Mouse (Mus musculus): ENCODE measurements around the gene Erp44. TPM values are rescaled to one million over a fixed set of nuclear protein-coding genes. Genes with fewer than 3 reads are reported as not detected.

Gene Erp44
- total and polyA plus RNA-seq, 3 experiments = 59.2 to 203 (median 99.7) TPM

DNA sequence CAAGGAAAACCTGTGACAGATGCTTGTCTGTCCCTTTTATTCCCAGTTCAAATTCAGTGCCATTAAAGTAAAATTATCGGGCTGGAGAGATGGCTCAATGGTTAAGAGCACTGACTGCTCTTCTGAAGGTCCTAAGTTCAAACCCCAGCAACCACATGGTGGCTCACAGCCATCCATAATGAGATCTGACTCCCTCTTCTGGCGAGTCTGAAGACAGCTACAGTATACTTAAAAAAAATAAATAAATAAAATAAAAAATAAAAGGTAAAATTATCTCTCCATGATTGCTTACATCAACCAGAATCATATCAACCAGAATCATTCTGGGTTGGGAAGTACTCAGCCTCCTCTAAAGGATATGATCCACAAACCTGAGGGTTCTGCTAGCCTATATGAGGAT lies 48.7 kb upstream of the Erp44 start:
- H3K9ac ChIP-seq (ENCODE audit: insufficient read depth, low read depth) = no peak overlapping the region
- H3K4me1 ChIP-seq (ENCODE audit: control insufficient read depth in 1 of 2, insufficient read depth in 2 of 2) = peaks cover 0 to 13% of the 10 kb centered on the region in 2 experiments; a peak in 2 of 4 replicates
- H3K79me2 ChIP-seq (replicated peaks; ENCODE audit: control insufficient read depth, extremely low read depth, insufficient read depth, poor library complexity, severe bottlenecking) = no peaks in the 10 kb centered on the region
- in situ Hi-C loops (cut with MboI; ENCODE audit: low pct_ligation_motif_present, low pct_unique_long_range_greater_than_20kb, low sequenced_read_pairs) (loop anchor here (10.0 kb wide), 1 partner anchor 103 kb away; no protein-coding TSS in a partner anchor), dilution Hi-C loops (cut with MboI; ENCODE audit: extremely low pct_ligation_motif_present, extremely low pct_unique_long_range_greater_than_20kb, low sequenced_read_pairs) (no loop called here)
- H3K27me3 ChIP-seq (replicated peaks) = no peaks in the 10 kb centered on the region
- no peak for TF ChIP-seq IRF4 (IDR thresholded peaks at IDR 0.05; ENCODE audit: low read depth, low read length)
- peak; percentile 71 for TF ChIP-seq ZNF384 (IDR thresholded peaks at IDR 0.05; ENCODE audit: low read depth, low read length)
- peak; percentile 21; the same call in 1 of the 2 replicates for TF ChIP-seq SMC3 (IDR thresholded peaks at IDR 0.05; ENCODE audit: low read depth, low read length)
- TF ChIP-seq MAX (IDR thresholded peaks at IDR 0.05; ENCODE audit: low read length) = no peak
- peak; percentile 12 for TF ChIP-seq RAD21 (IDR thresholded peaks at IDR 0.05; ENCODE audit: low read depth, low read length)
- TF ChIP-seq CTCF (conservative IDR thresholded peaks at IDR 0.05 in 1 of 2, IDR thresholded peaks at IDR 0.05 in 1 of 2; ENCODE audit: low read depth in 2 of 2, low read length in 2 of 2) = peak in 1 of 2 experiments; percentile 55; a peak in 2 of 4 replicates
- no peak for TF ChIP-seq SIN3A (IDR thresholded peaks at IDR 0.05; ENCODE audit: low read length)
- no peaks in the 10 kb centered on the region for H3K9me3 ChIP-seq (replicated peaks; ENCODE audit: low read length)
- no peak for DNase-seq (ENCODE audit: extremely low read depth)
- H3K27ac ChIP-seq (ENCODE audit: insufficient read depth, low read depth) = no peak overlapping the region
- H3K4me2 ChIP-seq (ENCODE audit: insufficient read depth, low read depth, poor library complexity, severe bottlenecking) = no peak overlapping the region
- no peak overlapping the region for H3K4me3 ChIP-seq (replicated peaks in 1 of 3; ENCODE audit: low read depth in 2 of 3, low read length in 2 of 3, poor library complexity in 1 of 3)
- H3K36me3 ChIP-seq (replicated peaks in 1 of 2; ENCODE audit: control insufficient read depth in 1 of 2, insufficient read depth in 1 of 2, low read length in 1 of 2) = no peaks in the 10 kb centered on the region

DNA sequence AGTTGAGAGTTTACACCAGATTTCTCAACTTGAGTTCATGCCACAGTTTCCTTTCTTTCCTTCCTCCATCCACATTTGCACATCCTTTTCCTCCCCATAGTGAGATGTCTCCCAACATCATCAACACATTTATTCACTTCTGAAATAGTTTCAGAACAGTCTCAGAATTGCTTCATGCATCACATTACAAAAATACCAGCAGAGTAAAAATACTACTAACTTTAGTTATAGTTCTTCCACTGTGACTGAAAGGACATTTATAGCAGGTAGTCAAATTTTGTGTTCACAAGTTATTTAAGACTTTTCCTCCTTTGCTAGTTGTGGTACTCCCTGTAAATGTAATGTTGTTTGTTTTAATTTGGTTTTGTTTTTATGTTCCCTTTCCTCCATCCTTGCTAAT lies 47.8 kb upstream of the Erp44 start:
- H3K4me3 ChIP-seq (replicated peaks in 1 of 3; ENCODE audit: low read depth in 2 of 3, low read length in 2 of 3, poor library complexity in 1 of 3) = no peak overlapping the region
- H3K9me3 ChIP-seq (replicated peaks; ENCODE audit: low read length) = no peaks in the 10 kb centered on the region
- H3K4me2 ChIP-seq (ENCODE audit: insufficient read depth, low read depth, poor library complexity, severe bottlenecking) = no peak overlapping the region
- in situ Hi-C loops (cut with MboI; ENCODE audit: low pct_ligation_motif_present, low pct_unique_long_range_greater_than_20kb, low sequenced_read_pairs) (loop anchor here (10.0 kb wide), 1 partner anchor 102 kb away; no protein-coding TSS in a partner anchor), dilution Hi-C loops (cut with MboI; ENCODE audit: extremely low pct_ligation_motif_present, extremely low pct_unique_long_range_greater_than_20kb, low sequenced_read_pairs) (no loop called here)
- DNase-seq (ENCODE audit: extremely low read depth) = no peak
- H3K9ac ChIP-seq (ENCODE audit: insufficient read depth, low read depth) = no peak overlapping the region
- no peaks in the 10 kb centered on the region; the same call in 1 of the 2 replicates for H3K79me2 ChIP-seq (replicated peaks; ENCODE audit: control insufficient read depth, extremely low read depth, insufficient read depth, poor library complexity, severe bottlenecking)
- TF ChIP-seq MEF2A (IDR thresholded peaks at IDR 0.05; ENCODE audit: borderline replicate concordance, low read depth, low read length) = peak; percentile 63; the same call in 1 of the 2 replicates
- no peak for TF ChIP-seq MAX (IDR thresholded peaks at IDR 0.05; ENCODE audit: low read length)
- H3K36me3 ChIP-seq (replicated peaks in 1 of 2; ENCODE audit: control insufficient read depth in 1 of 2, insufficient read depth in 1 of 2, low read length in 1 of 2) = no peaks in the 10 kb centered on the region
- H3K27ac ChIP-seq (ENCODE audit: insufficient read depth, low read depth) = no peak overlapping the region
- no peaks in the 10 kb centered on the region for H3K27me3 ChIP-seq (replicated peaks)
- peaks cover 1 to 17% of the 10 kb centered on the region in 2 experiments; a peak in 3 of 4 replicates for H3K4me1 ChIP-seq (ENCODE audit: control insufficient read depth in 1 of 2, insufficient read depth in 2 of 2)

DNA sequence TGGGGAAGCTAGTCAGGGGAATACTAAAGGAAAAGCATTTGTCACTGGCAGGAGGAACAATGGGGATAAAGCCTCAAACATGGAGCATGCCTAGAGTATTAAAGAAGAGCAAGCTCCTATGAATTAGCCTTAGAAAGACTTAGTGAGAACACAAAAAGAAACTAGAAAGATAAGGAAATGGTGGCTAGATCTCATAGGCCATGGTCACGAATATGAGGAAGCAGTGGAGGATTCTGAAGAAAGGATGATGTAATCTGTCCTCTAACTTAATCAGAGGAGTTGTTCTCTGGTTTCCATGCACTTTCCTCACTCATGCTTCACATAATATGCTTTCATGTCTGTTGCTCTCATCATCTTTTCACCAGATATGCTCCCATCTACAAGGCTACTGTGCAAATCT lies 42.7 kb upstream of the Erp44 start:
- in situ Hi-C loops (cut with MboI; ENCODE audit: low pct_ligation_motif_present, low pct_unique_long_range_greater_than_20kb, low sequenced_read_pairs) = loop anchor here (10.0 kb wide), 1 partner anchor 97 kb away; no protein-coding TSS in a partner anchor

More for the DNA sequence above, 42.7 kb upstream of the Erp44 start:
- dilution Hi-C loops (cut with MboI; ENCODE audit: extremely low pct_ligation_motif_present, extremely low pct_unique_long_range_greater_than_20kb, low sequenced_read_pairs) = no loop called here
- no peak overlapping the region for H3K4me3 ChIP-seq (replicated peaks in 1 of 3; ENCODE audit: low read depth in 2 of 3, low read length in 2 of 3, poor library complexity in 1 of 3)
- no peaks in the 10 kb centered on the region; the same call in 1 of the 2 replicates for H3K79me2 ChIP-seq (replicated peaks; ENCODE audit: control insufficient read depth, extremely low read depth, insufficient read depth, poor library complexity, severe bottlenecking)
- H3K9ac ChIP-seq (ENCODE audit: insufficient read depth, low read depth) = no peak overlapping the region
- no peaks in the 10 kb centered on the region for H3K36me3 ChIP-seq (replicated peaks in 1 of 2; ENCODE audit: control insufficient read depth in 1 of 2, insufficient read depth in 1 of 2, low read length in 1 of 2)
- peak; percentile 32 for DNase-seq (ENCODE audit: extremely low read depth)
- H3K27ac ChIP-seq (ENCODE audit: insufficient read depth, low read depth) = no peak overlapping the region
- no peaks in the 10 kb centered on the region for H3K27me3 ChIP-seq (replicated peaks)
- H3K9me3 ChIP-seq (replicated peaks; ENCODE audit: low read length) = no peaks in the 10 kb centered on the region
- H3K4me2 ChIP-seq (ENCODE audit: insufficient read depth, low read depth, poor library complexity, severe bottlenecking) = no peak overlapping the region
- TF ChIP-seq POLR2A (IDR thresholded peaks at IDR 0.05; ENCODE audit: low read depth, low read length) (no peak), SMC3 (IDR thresholded peaks at IDR 0.05; ENCODE audit: low read depth, low read length) (no peak), JUN (IDR thresholded peaks at IDR 0.05; ENCODE audit: insufficient read depth, low read depth, low read length) (0 out of 2 replicates have a peak, but pooled peaks have one; percentile 9)
- H3K4me1 ChIP-seq (ENCODE audit: control insufficient read depth in 1 of 2, insufficient read depth in 2 of 2) = peaks cover 4 to 27% of the 10 kb centered on the region in 2 experiments; a peak in 3 of 4 replicates

All from CH12.LX (cell line).